Mouse (Mus musculus): Measurements from ENCODE around the gene Zfp454.

DNA sequence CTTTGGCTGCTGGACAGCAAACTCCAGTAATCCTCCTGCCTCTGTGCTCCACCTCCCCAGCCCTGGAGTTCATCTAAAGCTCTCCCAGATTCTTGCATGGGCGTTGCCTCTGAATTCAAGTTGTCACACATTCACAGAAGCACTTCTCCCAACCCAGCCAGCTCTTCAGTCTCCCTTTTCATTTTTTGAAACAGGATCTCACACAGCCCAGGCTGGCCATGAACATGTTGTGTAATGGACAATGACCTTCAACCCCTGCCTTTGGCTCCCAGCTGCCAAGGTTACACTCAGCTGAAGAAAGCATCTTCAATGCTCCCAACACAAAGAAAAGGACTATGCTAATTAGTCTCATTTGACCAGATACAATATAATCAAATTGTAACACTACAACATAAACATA lies 25.9 kb upstream of the Zfp454 start:
- TF ChIP-seq CTCF (IDR thresholded peaks at IDR 0.05; ENCODE audit: low read depth) (no peak), EP300 (IDR thresholded peaks at IDR 0.05; ENCODE audit: low read depth) (no peak)

Measured in heart, postnatal 0 days (tissue).